Mouse (Mus musculus): ENCODE results near the gene Serpini1. TPM values are rescaled to one million over a fixed set of nuclear protein-coding genes. Genes with fewer than 3 reads are reported as not detected.

The Serpini1 gene
- total RNA-seq, 2 experiments from 2014 or later = 1.3 to 8.3 TPM

Other genes with a start within 250 kb of the Serpini1 start
- gene Wdr49, start 75.4 kb upstream of the Serpini1 start, total RNA-seq (2014; fragmentation: Nextera tagmentation) = not detected in 2 replicates
- gene Wdr49, start 75.4 kb upstream of the Serpini1 start, total RNA-seq (2017) = 0.46 TPM in 1 of 2 replicates, not detected in the other
- 44.0 and 61.8 TPM in 2 replicates for gene Pdcd10, start 691 bp upstream of the Serpini1 start, total RNA-seq (2014; fragmentation: Nextera tagmentation)
- gene Pdcd10, start 691 bp upstream of the Serpini1 start, total RNA-seq (2017) = 126 and 169 TPM in 2 replicates
- gene Gm29133, start 190.7 kb downstream of the Serpini1 start, total RNA-seq (2014; fragmentation: Nextera tagmentation) = not detected in 2 replicates
- gene Gm29133, start 190.7 kb downstream of the Serpini1 start, total RNA-seq (2017) = not detected in 2 replicates

Data from granulocyte monocyte progenitor cell, adult 5-6 weeks (primary cell).